Mouse (Mus musculus) C2C12 (cell line): ENCODE data around the gene Errfi1.

Experiments
- CTCF ChIP-seq: IDR thresholded peaks from one replicate; pipeline ENCODE4 v1.5.1; 2011; ENCODE audit not compliant: control insufficient read depth, insufficient read depth, insufficient read length
- MAX ChIP-seq: IDR thresholded peaks from one replicate; pipeline ENCODE4 v1.6.1; 2011; ENCODE audit warnings: mild to moderate bottlenecking, control low read depth

GRCm38 (mm10) chr4:150835163-150835562 is 18.6 kb upstream of the Errfi1 start:
- TF ChIP-seq CTCF (no peak), MAX (peak; percentile 11)
